Mouse (Mus musculus) megakaryocyte, adult 5-6 weeks (primary cell): ENCODE data around the gene Cd79a. TPM values are rescaled to one million over a fixed set of nuclear protein-coding genes. Genes with fewer than 3 reads are reported as not detected.

Experiments used
- ATAC-seq: 2 replicates; pipeline ENCODE4 v1.8.0; 2016; ENCODE audit warnings: mild to moderate bottlenecking, inconsistent platforms; ENCODE audit not compliant: poor library complexity, severe bottlenecking
- total RNA-seq, 2 experiments: library from RNA; stranded (forward) in 1 of 2; stranded (reverse) in 1 of 2; fragments of 153-499, 151-499 nt in 1 of 2; fragments of 221-1000, 200-1000 nt in 1 of 2; gene quantifications; 2 replicates each; pipeline versions ENCODE4 v1.2.3 to v1.2.4; 2015 to 2017

Gene Cd79a
- total RNA-seq (2015) (0.64 and 1.0 TPM in 2 replicates), total RNA-seq (2017) (0.18 and 0.24 TPM in 2 replicates)

GRCm38 (mm10) chr7:24897224-24897623 lies at the start of gene Cd79a:
Cd79a (plus strand) TSS chr7:24897381.
- ATAC-seq, result no peak

DNA sequence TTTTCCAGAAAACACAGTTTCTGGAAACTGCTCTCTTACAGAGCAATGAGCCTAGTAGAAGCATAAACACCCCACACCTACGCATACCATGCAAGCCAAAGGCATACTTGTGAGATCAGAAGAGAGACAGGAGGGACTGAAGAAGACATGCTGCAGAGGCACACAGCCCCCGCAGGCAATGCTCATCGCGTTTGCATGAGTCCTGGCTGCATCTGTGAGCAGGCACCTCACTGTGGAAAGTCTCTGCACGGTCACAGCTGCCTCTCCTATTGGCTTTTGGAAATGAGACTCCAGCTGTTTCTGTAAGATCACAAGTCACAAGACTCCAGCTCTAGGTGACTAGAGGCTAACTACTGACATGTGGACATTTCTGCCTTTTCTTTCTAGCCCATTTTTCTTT lies 47.0 kb upstream of the Cd79a start:
- no peak for ATAC-seq

DNA sequence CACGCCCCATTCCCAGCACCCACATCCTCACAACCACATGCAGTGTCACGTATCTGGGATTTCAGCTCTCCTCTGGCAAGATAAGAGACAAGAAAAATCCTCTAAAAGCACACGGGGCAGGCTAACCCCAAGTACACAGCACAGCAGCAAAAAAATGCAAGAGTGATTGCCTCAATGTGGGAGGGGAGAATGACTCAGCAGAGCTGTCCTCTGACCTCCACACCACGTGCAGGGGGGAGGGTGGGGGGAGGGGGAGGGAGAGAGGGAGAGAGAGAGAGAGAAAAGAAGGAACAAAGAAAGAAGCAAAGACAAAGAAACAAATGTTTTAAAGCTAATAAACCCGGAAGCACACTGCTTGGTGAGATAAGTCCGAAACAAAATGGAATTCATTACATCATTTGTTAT lies 46.3 kb upstream of the Cd79a start:
- ATAC-seq, result peak; percentile 91

- no peak for ATAC-seq
These were observed 45.4 kb upstream of the Cd79a start for GRCm38 (mm10) chr7:24851596-24852325.

DNA sequence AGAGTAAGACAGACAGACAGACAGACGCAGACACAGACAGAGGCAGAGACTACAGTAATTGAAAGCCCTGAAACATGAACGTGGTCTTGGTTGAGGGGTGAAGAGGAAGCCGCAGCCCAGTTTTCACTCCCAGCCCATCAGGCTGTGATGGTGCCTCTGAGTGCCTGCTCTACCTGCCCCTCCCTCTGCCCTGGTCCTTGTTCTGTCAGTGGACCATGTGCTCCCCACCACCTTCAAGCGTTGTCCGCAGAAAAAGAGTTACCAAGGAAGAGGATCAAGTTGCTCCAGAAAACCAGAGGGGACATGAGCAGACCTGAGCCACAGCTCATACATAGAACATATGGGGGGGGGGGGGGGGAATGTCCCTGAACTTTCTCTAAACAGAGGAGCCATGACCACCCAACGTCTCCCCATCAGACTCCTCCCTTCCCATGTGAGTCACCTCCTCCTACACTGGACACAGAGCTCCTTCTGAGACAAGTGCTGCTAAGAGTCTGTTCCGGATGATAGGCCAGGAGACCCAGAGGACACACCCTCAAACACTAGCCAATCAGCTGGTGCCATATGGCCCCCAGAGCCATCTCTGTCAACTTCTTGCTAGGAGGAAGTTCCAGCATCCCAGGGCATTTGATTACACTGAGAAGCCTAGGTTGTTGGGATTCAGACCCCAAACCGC lies 44.5 kb upstream of the Cd79a start:
- ATAC-seq, result peak; percentile 77

- no peak for ATAC-seq
These were observed 44.0 kb upstream of the Cd79a start for GRCm38 (mm10) chr7:24853233-24853563.

- no peak for ATAC-seq
These were observed 43.5 kb upstream of the Cd79a start for GRCm38 (mm10) chr7:24853695-24854094.

GRCm38 (mm10) chr7:24856460-24857120 lies 40.6 kb upstream of the Cd79a start:
- peak; percentile 77 for ATAC-seq

- no peak for ATAC-seq
These were observed 37.9 kb upstream of the Cd79a start for GRCm38 (mm10) chr7:24859234-24859633.

DNA sequence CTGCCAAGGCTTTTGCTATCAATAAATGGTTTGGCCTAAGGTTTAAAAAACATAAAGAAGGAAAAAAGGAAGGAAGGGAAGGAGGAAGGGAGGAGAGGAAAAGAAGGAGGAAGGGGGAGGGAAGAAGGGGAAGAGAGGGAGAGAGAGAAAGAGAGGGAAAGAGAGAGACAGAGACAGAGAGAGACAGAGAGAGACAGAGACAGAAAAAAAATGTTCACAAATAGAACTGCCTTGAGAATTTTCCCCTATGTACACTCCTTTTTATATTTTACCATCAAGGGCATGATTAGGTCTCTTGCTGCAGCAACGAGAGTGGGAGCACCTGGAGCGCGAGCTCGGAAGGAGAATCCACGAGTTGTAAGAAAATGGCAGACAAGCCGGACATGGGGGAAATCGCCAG lies 35.3 kb upstream of the Cd79a start, which contains the start of gene Gm9844:
TSS of gene Gm9844 (plus strand) at position 301 of the 400 bp plus-strand sequence.
- no peak for ATAC-seq

DNA sequence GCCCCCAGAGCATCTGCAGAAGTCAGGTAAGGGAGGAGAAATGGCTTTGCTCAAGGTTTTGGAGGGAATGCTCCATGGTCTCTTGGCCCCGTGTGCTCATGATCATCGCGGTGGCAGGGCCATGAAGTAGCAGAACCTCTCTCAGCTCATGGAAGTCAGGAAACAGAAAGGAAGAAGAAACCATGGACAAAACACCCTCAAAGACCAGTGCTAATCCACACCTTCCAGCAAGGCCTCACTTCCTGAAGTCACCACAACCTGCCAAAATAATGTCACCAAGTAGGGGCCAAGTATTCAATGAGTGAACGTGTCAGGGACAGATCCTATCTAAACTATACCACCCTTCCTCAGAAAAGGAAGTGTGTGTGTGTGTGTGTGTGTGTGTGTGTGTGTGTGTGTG lies 34.3 kb upstream of the Cd79a start:
- no peak for ATAC-seq

GRCm38 (mm10) chr7:24864156-24864555 lies 33.0 kb upstream of the Cd79a start:
- no peak for ATAC-seq

DNA sequence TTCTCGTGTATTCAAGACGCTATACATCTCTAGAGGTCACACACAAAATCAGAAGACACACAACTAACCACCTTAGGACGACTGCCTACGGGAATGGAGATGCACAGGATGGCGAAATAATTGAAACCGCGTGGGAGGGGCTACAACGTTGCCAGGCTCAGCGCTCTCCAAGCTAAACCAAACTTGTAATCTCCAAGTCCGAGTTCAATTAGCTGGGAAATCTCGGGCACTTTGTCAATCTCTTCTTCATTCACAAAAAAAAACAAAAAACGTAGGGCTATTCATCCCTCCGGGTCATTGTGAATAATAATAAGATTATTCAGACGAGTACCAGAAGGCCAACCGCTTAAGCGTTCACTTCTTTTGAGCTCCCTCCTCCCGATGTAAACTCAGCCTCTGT lies 28.1 kb upstream of the Cd79a start:
- no peak for ATAC-seq

GRCm38 (mm10) chr7:24869532-24870165 lies 27.5 kb upstream of the Cd79a start, which contains the start of the genes Lypd4 and Dmrtc2:
Lypd4 (minus strand) TSS chr7:24869941.
Dmrtc2 (plus strand) TSS chr7:24870057.
- ATAC-seq, result no peak

DNA sequence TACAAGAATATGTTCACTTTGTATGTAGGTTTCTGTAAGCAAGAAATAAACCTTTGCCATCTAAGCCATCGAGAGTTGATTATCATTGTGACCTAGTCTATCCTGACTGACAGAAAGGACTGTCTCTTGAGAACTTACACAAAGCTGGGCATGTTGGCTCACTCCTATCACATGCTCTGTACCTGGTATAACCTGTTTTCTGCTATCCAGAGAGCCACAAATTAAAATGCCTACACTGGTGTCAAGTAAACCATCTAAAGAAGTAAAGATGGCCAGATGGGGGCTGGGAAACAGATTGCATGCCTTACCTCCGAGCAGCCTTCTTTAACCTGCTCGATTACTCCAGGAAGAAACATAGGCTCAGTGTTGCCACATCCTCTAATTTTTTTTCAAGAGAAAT lies 19.6 kb upstream of the Cd79a start:
- no peak for ATAC-seq

DNA sequence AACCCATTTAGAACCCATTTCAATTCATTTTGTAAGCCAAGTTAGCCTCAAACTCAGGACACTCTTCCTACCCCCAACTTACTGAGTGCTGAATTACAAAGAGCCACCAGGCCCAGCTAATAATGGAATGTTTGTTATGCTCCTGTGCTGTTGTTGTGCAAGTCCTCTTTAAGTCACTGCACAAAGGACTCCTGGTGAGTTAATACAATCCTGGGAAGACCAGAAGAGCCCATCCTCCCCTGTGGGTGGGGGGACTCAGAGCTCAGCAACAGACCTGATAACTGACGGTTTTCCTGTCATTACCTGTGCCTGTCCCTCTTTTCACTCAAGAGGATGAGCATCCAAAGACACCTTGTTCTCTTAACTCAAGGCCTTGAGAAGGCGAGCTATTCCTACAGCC lies 17.6 kb upstream of the Cd79a start:
- ATAC-seq, result no peak

GRCm38 (mm10) chr7:24882416-24883199 lies 14.6 kb upstream of the Cd79a start:
- ATAC-seq, result no peak

GRCm38 (mm10) chr7:24883896-24884692 lies 13.1 kb upstream of the Cd79a start, which contains the start of gene Rps19:
Rps19 (plus strand) TSS chr7:24884371.
- peak; percentile 92 for ATAC-seq

DNA sequence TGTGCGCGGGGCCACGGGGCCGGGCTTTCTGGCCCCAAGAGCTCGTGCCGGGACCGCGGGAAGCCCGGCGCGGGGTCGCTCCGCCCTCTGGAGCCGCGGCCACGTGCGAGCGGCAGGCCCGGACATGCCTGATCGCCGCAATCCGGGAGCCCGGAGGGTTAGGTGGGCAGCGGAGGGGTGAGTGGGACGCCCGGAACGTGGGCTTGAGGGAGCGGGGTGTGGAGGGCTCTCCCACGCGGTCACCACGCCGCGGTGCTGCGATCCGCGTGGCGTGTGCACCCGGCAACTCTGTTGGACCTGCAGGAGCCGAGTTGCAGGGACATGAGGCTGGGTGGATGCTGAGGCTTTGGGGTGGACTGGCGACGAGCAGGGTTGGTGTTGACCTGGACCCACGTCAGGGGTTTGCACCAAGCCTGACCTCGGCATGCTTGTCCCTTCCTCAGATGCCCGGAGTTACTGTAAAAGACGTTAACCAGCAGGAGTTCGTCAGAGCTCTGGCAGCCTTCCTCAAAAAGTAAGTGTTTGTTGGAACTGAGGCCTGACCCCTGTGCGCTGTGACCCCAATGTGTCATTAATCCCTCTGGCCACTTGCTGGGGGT lies 12.4 kb upstream of the Cd79a start:
- ATAC-seq, result no peak
